Mouse (Mus musculus): Measurements from ENCODE around the gene Tmem145.
A peak's percentile ranks its signal among the peaks of the same experiment; 100 is the strongest.

Tmem145 gene

DNA sequence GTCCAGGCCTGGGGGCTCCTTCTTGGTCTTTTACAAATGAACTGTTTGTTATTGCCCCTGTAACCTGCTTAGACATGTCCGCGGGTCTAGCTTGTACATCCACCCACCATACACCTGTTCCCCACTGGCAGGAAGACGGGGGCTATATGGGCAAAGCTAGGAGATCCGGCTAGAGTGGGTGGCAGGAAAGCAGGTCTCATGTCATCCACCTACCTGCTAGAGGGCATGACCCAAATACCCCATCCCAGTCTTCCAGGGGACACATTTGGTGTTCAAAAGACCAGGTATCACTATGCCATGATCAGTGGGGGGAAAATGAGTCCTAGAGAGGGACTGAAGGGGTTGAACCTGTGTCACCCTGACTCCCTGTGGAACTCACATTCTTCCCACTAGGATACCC, 28.5 kb upstream of the Tmem145 start:
- no peak for DNase-seq

- no peak for DNase-seq
These were observed 27.9 kb upstream of the Tmem145 start for GRCm38 (mm10) chr7:25277998-25278340.

GRCm38 (mm10) chr7:25278341-25279075, 27.4 kb upstream of the Tmem145 start:
- peak; percentile 84 for DNase-seq

DNA sequence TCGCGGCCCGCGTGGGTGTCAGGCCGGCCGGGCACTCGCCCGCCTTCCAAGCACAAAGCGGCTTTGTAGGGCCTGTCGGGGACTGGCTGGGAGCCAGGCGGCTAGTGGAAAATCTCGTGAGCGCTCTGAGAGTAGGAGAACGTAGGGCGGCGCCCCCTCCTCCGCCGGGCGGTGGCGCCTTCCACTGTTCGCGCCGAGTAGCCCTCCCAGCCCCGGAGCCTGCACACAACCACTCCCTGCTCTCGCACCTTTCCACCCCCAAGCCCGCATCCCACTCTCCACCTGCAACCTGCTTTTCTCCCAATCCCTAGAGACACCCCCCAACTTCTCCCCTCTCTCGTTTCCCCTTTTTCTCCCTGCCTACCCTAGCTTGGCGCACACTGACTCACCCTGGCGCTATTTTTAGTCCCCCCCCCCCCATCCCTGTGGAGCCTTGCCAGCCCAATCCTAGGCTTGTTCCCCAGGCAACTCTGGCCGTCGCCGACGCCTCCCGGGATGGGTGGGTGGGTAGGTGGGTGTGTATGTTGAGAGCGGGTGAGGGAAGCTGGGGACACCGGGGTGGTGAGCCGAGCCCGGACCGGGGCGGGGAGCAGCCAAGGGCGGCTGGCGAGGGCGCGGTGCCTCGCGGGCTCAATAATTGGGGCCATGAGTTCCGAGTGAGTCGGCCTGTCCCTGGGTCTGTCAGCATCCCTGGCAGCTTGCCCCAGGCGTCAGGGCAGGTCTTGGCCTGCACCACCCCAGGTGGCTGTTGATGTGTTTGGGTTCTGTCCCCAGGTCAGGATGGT, 26.6 kb upstream of the Tmem145 start:
- DNase-seq, result peak; percentile 91

DNA sequence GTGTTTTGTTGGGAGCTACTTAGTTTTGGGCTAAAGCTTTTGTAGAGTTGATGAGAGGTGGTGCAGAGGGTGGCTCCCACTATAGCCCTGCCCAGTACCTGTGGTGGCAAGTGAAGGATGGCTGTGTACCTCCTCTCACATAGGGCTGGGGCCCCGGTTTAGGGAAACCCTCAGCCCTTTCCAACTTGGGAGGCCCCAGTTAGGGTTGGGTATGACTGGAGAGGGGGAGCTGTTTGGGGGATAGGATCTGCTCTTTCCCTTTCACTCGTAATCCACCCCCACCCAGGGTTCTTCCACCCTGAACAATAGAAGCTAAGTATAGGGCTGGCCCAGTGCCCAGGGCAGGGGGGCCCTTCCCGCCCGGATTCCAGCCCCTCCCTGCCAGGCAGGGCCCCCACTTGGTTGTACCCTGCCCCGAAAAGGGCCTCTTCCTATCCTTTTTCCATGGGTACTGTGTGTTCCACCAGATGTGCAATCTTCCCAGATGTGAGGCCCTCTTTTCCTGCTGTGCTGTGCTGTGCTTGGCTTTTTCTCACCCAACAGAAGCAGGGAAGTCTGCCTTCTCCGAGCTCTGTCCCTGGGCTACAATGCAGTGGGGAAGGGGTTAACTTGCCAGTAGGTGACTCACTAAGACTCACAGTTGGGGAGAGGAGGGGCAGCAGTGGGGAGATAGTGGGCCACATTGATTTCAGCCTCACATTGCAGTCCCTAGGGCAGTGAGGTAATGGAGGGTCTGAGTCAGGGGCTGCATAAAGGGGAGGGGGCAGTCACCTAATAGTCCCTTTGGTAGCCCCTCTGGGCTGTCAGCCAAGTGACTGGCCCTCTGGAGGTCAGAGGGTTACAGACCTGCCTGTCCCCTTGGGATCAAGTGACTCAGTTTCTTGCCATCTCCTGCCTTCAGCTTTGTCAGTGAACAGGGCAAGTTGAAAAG, 25.8 kb upstream of the Tmem145 start:
- no peak for DNase-seq

DNA sequence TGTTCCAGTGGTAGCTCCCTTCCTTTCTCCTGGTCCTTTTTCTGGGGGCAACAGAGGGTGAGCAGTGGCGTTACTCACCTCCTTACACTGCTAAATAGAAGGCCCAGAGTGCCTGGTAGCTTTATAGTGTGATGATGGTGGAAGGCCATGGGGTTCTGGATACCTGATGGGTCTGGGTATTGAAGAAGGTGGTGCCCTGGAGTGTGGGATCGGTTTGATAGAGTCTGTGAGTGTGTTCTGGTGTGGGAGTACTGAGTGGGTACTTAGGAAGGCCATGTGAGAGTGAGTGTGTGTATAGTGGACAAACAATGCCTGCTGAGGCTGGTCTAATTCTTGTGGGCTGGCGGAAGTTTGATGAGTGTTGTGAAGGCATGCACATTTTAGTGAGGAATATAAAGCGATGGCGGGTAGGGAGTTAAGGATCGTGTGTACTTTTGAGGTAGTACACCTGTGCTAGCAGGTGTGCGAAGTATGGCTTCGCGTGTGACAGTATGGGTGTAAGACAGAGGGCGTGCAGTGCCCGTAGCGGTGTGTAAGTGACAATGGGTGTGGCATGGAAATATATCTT, 24.7 kb upstream of the Tmem145 start:
- DNase-seq, result no peak

- DNase-seq, result peak; percentile 97
These were observed 23.9 kb upstream of the Tmem145 start for GRCm38 (mm10) chr7:25281734-25282601.

DNA sequence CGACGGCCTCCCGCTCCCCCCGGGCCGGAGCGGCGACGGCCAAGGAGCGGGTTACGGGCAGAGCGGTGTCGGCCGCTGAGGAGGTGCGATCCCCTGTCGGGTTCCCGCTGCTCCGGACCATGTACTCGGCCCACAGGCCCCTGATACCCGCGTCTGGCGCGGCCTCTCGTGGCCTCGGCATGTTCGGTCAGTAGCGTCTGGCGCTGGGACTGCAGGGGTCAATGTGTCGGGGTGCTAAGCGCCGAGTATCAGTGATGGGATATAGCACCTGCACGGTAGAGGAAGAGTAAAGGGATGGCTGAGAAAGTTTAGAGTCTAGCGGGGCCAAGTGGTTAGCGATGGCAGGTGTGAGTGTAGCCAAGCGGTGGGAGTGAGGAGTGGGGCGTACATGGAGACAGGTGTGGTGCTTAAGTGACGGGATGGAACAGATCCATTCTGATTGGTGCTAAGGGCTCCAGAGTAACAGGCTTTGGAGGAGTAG, 23.1 kb upstream of the Tmem145 start:
- DNase-seq, result peak; percentile 61

DNA sequence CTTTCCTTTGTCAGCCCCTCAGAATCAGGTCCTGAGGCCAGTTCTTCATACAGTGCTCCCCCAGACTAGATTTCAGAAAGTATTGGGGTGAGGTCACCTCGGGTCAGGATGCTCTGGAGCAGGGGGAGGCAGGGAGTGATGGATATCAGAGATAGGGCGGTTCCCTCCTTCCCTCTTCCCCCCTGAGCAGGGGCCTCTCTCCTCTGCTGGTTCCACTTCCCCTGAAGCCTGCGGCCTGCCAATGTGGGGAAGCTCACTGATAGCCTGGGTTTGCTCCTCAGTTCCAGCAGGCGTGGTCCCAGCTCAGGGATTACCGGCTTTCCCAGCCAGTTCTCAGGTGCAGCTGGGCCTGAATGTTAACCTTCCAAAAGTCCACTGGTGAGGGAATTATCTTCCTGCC, 22.3 kb upstream of the Tmem145 start:
- DNase-seq, result no peak

- DNase-seq, result no peak
These were observed 21.7 kb upstream of the Tmem145 start for GRCm38 (mm10) chr7:25284171-25284570.

DNA sequence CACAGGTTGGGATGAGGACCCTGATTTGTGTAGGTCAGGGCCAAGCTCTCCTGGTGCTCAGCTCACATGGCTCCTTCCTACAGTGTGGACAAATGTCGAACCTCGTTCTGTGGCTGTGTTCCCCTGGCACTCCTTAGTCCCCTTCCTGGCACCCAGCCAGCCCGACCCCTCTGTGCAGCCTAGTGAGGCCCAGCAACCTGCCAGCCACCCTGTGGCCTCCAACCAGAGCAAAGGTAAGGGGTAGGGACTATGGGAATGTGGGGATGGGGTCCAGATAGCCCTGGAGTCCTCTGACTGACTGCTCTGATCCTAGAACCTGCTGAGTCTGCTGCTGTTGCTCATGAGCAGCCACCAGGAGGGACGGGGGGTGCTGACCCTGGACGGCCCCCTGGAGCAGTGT, 21.1 kb upstream of the Tmem145 start:
- no peak for DNase-seq

DNA sequence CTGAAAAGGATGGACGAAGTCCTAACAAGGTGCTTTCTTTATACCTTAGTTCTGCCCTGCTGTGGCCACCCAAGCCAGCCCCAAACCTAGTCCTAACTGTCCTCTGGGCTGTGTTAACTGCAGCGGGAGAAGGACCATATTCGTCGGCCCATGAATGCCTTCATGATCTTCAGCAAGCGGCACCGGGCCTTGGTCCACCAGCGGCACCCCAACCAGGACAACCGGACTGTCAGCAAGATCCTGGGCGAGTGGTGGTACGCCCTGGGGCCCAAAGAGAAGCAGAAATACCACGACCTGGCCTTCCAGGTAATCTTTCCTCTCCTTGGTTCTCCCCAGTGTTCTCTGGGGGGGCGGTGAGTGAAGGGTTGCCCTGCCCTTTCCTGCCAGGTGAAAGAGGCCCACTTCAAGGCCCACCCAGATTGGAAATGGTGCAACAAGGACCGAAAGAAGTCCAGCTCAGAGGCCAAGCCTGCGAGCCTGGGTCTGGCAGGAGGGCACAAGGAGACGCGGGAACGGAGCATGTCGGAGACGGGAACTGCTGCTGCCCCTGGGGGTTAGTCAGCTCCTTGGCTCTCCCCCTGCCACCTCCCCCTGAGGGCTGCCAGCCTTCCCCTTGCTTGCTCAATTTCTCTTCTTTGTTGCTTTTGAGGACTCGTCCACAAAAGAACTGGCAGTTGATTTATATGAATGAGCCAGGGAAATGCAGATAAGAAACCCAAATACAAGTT, 20.2 kb upstream of the Tmem145 start:
- DNase-seq, result no peak

DNA sequence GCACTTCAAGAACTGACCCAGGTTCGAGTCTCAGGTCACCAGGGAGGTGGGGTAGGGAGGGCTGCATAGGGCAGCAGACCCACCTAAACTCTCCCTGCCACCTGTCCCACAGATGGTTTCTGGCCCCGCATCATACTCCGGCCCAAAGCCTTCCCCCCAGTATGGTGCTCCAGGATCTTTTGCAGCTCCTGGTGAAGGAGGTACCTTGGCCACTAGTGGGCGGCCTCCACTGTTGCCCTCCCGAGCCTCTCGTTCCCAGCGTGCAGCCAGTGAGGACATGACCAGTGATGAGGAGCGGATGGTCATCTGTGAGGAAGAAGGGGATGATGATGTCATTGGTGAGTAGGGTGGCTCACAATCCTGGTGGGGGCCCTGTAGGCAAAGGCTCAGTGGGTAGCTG, 18.9 kb upstream of the Tmem145 start:
- no peak for DNase-seq

DNA sequence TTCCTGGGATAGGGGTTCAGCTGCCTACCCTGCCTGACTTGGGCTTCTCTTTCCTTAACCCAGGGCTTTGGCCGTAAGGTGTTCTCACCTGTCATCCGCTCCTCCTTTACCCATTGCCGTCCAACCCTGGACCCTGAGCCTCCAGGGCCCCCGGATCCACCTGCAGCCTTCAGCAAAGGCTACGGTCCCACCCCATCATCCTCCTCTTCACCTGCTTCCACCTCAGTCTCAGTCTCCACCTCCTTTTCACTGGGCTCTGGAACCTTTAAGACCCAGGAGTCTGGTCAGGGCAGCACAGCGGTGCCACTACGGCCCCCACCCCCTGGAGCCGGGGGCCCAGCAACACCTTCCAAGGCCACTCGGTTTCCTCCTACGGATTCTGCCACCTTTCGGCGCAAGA, 17.9 kb upstream of the Tmem145 start:
- no peak for DNase-seq

- DNase-seq, result no peak
These were observed 17.2 kb upstream of the Tmem145 start for GRCm38 (mm10) chr7:25288721-25289120.

GRCm38 (mm10) chr7:25289925-25290324, 16.0 kb upstream of the Tmem145 start:
- no peak for DNase-seq

GRCm38 (mm10) chr7:25290463-25290862, 15.4 kb upstream of the Tmem145 start:
- no peak for DNase-seq

GRCm38 (mm10) chr7:25290911-25291310, 15.0 kb upstream of the Tmem145 start:
- peak; percentile 76 for DNase-seq

- no peak for DNase-seq
These were observed 13.8 kb upstream of the Tmem145 start for GRCm38 (mm10) chr7:25292107-25292506.

- DNase-seq, result no peak
These were observed 12.6 kb upstream of the Tmem145 start for GRCm38 (mm10) chr7:25293191-25293739.

DNA sequence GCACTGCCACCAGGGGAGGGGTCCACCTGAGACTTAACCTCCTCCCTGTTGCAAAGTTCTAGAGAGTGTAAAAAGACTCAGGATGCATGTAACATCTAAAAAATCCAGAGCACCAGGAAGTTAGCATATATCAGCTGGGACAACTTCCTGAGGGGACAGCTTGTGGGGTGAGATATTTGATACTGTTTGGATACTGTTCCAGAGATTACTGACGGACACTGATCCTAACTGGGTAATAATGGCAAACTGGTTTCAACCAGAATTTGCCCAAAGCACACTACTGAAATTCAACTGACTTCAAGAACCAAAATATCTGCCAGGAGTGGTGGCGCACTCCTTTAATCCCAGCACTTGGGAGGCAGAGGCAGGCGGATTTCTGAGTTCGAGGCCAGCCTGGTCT, 11.4 kb upstream of the Tmem145 start:
- no peak for DNase-seq

Measured in kidney, adult 18-20 months (tissue).